Mouse (Mus musculus) kidney, postnatal 25 days (tissue): Measurements from ENCODE around the gene Vmn2r37.
"Not testable (repeated sequence)": the region's sequence is repeated elsewhere in the genome, so short reads cannot be mapped to it uniquely, and the experiment has no call there.

ENCODE experiments used
- DNase-seq, 2 experiments: peaks; one replicate each; pipeline ENCODE4 v3.0.0; 2021; ENCODE audit warnings: mixed read lengths in 2 of 2

Vmn2r37 gene

DNA sequence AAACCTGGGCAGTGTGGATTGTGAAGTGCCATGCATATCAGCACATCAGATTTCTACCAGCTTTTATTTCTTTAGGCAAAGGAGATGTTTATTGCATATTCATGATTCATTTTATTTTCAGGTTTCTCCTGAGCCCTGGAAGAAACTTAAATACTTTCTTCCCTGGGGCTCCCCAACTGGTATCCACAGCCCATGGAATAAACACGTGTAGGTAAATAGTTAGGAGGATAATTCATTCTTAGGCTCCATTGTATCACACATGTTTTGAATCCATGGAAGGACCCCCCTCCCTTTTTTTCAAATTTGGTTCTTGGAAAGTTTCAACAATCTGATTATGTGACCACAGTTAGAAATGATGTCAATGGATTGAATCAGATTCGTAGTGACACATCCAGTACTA, at the start of gene Vmn2r37:
Vmn2r37 (minus strand) TSS at position 101 of the 400 bp plus-strand sequence.
- DNase-seq = not testable (repeated sequence)
